Mouse (Mus musculus) intestine, postnatal 0 days (tissue): ENCODE measurements around the gene Gm12830. TPM values are rescaled to one million over a fixed set of nuclear protein-coding genes. Genes with fewer than 3 reads are reported as not detected.

Experiments
- ATAC-seq: fragments of 200-750 bp; cut with Nextera tagmentation; 2 replicates; pipeline ENCODE4 v1.8.0; 2017; ENCODE audit warnings: mild to moderate bottlenecking, moderate TSS enrichment, moderate library complexity
- H3K27ac ChIP-seq: fragments of 300-500 bp; sonication (generic); 2 replicates; pipeline ENCODE4 v1.5.1; 2014; ENCODE audit warnings: mild to moderate bottlenecking, low read depth, low read length, moderate library complexity
- H3K27me3 ChIP-seq: fragments of 300-500 bp; sonication (generic); replicated peaks from 2 replicates; pipeline ENCODE4 v1.6.1; 2014; ENCODE audit warnings: low read length, mixed read lengths; ENCODE audit not compliant: control insufficient read depth, insufficient read depth
- H3K36me3 ChIP-seq: fragments of 300-500 bp; sonication (generic); 2 replicates; pipeline ENCODE4 v1.6.1; 2014; ENCODE audit warnings: mild to moderate bottlenecking, moderate library complexity; ENCODE audit not compliant: control insufficient read depth, insufficient read depth
- H3K4me1 ChIP-seq: fragments of 300-500 bp; sonication (generic); replicated peaks from 2 replicates; pipeline ENCODE4 v1.6.1; 2014; ENCODE audit warnings: antibody characterized with exemption, low read length, mixed read lengths; ENCODE audit not compliant: control insufficient read depth, insufficient read depth
- H3K4me2 ChIP-seq: fragments of 300-500 bp; sonication (generic); replicated peaks from 2 replicates; pipeline ENCODE4 v1.6.1; 2014; ENCODE audit warnings: low read depth, mild to moderate bottlenecking, moderate library complexity
- H3K4me3 ChIP-seq: fragments of 300-500 bp; sonication (generic); 2 replicates; pipeline ENCODE4 v1.5.1; 2014; ENCODE audit warnings: low read depth, low read length
- H3K9ac ChIP-seq: fragments of 300-500 bp; sonication (generic); 2 replicates; pipeline ENCODE4 v1.6.1; 2014; ENCODE audit warnings: mild to moderate bottlenecking, low read depth, low read length
- H3K9me3 ChIP-seq: fragments of 300-500 bp; sonication (generic); 2 replicates; pipeline ENCODE4 v1.6.1; 2016; ENCODE audit warnings: mixed run types; ENCODE audit not compliant: control insufficient read depth
- CTCF ChIP-seq: sonication (generic); IDR thresholded peaks from 2 replicates; pipeline ENCODE4 v1.5.1; 2016; ENCODE audit warnings: low read depth, mild to moderate bottlenecking, control low read depth, antibody characterized with exemption, moderate library complexity
- WGBS: fragments of 180-500 bp; shearing (Covaris S2); extraction: QIAGEN DNeasy Blood & Tissue Kit; methylation state at CpG from one replicate; pipeline ENCODE4 v1.1.7; 2014; 5-methylcytosine and 5-hydroxymethylcytosine counted together
- polyA plus RNA-seq: library from polyadenylated mRNA; unstranded; fragments of >200 nt; fragmentation: Nextera tagmentation; extraction: Ambion mirVana; gene quantifications from 2 replicates; pipeline ENCODE4 v1.2.1, GENCODE M21; 2015

Gene Gm12830
- polyA plus RNA-seq, 1 experiment from 2014 or later, result not detected

GRCm38 (mm10) chr4:114842376-114842960, 20.9 kb downstream of the Gm12830 start:
- Histone ChIP-seq H3K9me3 (no peaks in the 10 kb centered on the region), H3K4me3 (no peak overlapping the region), H3K9ac (no peak overlapping the region), H3K27ac (no peak overlapping the region), H3K36me3 (no peaks in the 10 kb centered on the region), H3K4me2 (no peak overlapping the region), H3K27me3 (peaks cover 16% of the 10 kb centered on the region), H3K4me1 (no peaks in the 10 kb centered on the region)
- 19% methylated on average over 9 of the region's 11 CpGs for WGBS
- no peak for TF ChIP-seq CTCF
- ATAC-seq, result no peak

GRCm38 (mm10) chr4:114843097-114843721, 21.7 kb downstream of the Gm12830 start:
- WGBS, result 2% methylated on average over 51 of the region's 51 CpGs
- H3K27ac ChIP-seq, result no peak overlapping the region
- peak overlapping the region; percentile 41 for H3K4me3 ChIP-seq
- peak overlapping the region; percentile 72 for H3K4me2 ChIP-seq
- no peak for TF ChIP-seq CTCF
- peak overlapping the region; percentile 22; the same call in 1 of the 2 replicates for H3K9ac ChIP-seq
- peaks cover 16% of the 10 kb centered on the region for H3K27me3 ChIP-seq
- no peaks in the 10 kb centered on the region for H3K36me3 ChIP-seq
- ATAC-seq, result peak; percentile 28; the same call in 1 of the 2 replicates
- no peaks in the 10 kb centered on the region for H3K9me3 ChIP-seq
- no peaks in the 10 kb centered on the region for H3K4me1 ChIP-seq

DNA sequence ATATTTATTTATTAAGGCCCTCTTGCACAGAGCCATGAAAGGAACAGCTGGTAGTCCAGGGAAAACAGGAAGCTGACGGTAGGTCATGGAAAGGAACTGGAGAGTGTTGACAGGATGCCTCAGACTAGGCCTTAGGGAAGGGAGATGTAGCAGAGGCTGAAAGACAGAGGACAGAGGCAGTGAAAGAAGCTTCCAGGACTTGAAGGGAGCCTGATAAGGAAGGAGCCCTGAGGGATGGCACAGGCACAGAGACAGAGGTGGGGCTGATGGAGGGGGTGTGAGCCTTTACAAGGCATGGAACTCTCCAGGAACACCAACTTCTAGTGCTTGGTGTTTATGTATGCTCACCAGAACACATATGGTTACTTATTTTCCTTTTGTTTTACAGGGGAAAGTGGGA, 23.1 kb downstream of the Gm12830 start:
- H3K9ac ChIP-seq, result no peak overlapping the region
- H3K36me3 ChIP-seq, result no peaks in the 10 kb centered on the region
- WGBS, result 52% methylated on average over 1 of the region's 1 CpGs
- ATAC-seq, result no peak
- TF ChIP-seq CTCF, result no peak
- H3K4me3 ChIP-seq, result no peak overlapping the region
- H3K27ac ChIP-seq, result no peak overlapping the region
- H3K27me3 ChIP-seq, result peaks cover 16% of the 10 kb centered on the region
- H3K9me3 ChIP-seq, result no peaks in the 10 kb centered on the region
- H3K4me2 ChIP-seq, result no peak overlapping the region
- H3K4me1 ChIP-seq, result no peaks in the 10 kb centered on the region

- H3K27ac ChIP-seq, result no peak overlapping the region
- no peak overlapping the region for H3K4me2 ChIP-seq
- ATAC-seq, result no peak
- no peaks in the 10 kb centered on the region for H3K9me3 ChIP-seq
- no peaks in the 10 kb centered on the region for H3K36me3 ChIP-seq
- WGBS, result 19% methylated on average over 4 of the region's 4 CpGs
- H3K9ac ChIP-seq, result no peak overlapping the region
- peaks cover 16% of the 10 kb centered on the region for H3K27me3 ChIP-seq
- no peak overlapping the region for H3K4me3 ChIP-seq
- H3K4me1 ChIP-seq, result no peaks in the 10 kb centered on the region
- TF ChIP-seq CTCF, result no peak
Observed at GRCm38 (mm10) chr4:114845622-114846021, 24.1 kb downstream of the Gm12830 start.

DNA sequence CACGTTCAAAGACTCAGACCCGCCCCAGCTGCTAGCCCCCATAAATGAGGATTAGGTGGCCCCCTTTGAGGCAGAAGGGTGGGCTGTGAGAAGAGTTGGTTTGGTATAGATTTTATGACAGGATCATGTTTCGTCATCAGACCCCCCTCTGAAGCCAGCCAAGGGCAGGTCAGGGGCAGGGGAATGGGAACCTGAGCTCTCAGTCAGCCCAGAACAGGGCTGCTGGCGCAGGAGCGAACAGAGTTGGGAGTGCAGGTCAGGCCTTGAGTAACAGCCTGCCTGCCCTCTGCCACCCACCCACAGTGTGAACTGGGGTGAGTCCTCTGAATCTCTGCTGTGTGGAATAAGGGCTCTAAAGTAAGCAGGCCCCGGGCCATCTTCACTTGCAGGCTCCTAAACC, 25.2 kb downstream of the Gm12830 start:
- H3K27ac ChIP-seq, result no peak overlapping the region
- no peaks in the 10 kb centered on the region for H3K4me1 ChIP-seq
- peaks cover 13% of the 10 kb centered on the region for H3K27me3 ChIP-seq
- no peaks in the 10 kb centered on the region for H3K9me3 ChIP-seq
- 88% methylated on average over 6 of the region's 6 CpGs for WGBS
- no peak for TF ChIP-seq CTCF
- no peak overlapping the region for H3K4me2 ChIP-seq
- H3K36me3 ChIP-seq, result no peaks in the 10 kb centered on the region
- no peak for ATAC-seq
- H3K9ac ChIP-seq, result no peak overlapping the region
- H3K4me3 ChIP-seq, result no peak overlapping the region

DNA sequence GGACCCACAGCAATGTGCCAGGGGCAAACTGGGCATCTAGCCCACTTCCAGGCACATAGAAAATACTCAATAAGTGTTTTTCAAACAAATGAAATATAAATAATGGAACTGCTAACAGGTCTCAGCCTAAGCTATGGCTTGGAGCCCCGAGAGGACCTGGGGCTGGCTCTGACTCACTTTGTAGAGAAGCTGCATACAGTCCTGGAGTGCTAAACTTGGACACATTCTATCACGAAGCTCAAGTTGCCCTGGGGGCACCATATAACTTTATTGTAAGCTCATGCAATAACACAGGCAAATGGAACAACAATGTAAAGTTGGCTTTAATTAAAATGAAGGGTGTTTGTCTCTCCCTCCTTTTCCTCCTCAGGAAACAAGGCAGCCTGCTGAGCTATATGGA, 32.4 kb downstream of the Gm12830 start:
- no peak for TF ChIP-seq CTCF
- WGBS, result 84% methylated on average over 2 of the region's 2 CpGs
- no peaks in the 10 kb centered on the region for H3K27me3 ChIP-seq
- H3K9ac ChIP-seq, result no peak overlapping the region
- no peak overlapping the region for H3K4me2 ChIP-seq
- no peak overlapping the region for H3K27ac ChIP-seq
- H3K9me3 ChIP-seq, result no peaks in the 10 kb centered on the region
- no peak for ATAC-seq
- no peaks in the 10 kb centered on the region for H3K36me3 ChIP-seq
- H3K4me3 ChIP-seq, result no peak overlapping the region
- no peaks in the 10 kb centered on the region for H3K4me1 ChIP-seq
